16 mouse cellular contexts compared by ENCODE assay signal in the genomic region with DNA sequence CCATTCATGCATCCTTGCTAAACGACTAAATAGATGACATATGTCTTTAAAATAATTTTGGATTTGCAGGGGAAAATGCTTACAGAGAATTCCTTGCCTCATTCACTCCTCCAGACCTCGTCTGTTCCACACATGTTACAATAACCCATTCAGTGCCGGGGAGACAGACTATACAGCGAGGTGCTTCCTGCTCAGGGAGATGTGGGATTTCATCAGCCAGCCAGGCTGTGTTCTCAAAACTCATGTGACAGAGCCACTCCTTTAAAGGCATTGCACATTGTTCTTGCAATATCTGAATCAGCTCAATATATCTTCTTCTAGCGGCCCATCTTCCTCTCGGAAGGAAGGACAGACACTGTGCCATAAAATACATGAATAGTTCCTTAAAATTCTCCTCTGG.
DNase-seq lines count a peak whose midpoint lies in the region; ATAC-seq and TF ChIP-seq lines count a peak whose summit lies in the region.
"Had no signal": no experiment of that assay in that cellular context is flagged by ENCODE, and none has a peak within 500 bp of the region (broad histone marks: within the 10 kb centered on the region; RNA-seq: fewer than 3 reads in every experiment).

No protein-coding gene starts in this region.

- no peaks in the 10 kb centered on the region for H3K27me3 ChIP-seq in liver, postnatal 0 days (ENCODE audit: insufficient read depth, low read length)
- H3K27me3 ChIP-seq in stomach, postnatal 0 days (ENCODE audit: control insufficient read depth, insufficient read depth, low read length) = no peaks in the 10 kb centered on the region
- H3K27me3 ChIP-seq: hindbrain, embryonic 12.5 days; liver, embryonic 13.5 days had no signal

- H3K9me3 ChIP-seq in liver, postnatal 0 days (ENCODE audit: low read length) = no peaks in the 10 kb centered on the region
- H3K9me3 ChIP-seq in stomach, postnatal 0 days (ENCODE audit: control insufficient read depth, low read length) = no peaks in the 10 kb centered on the region
- H3K9me3 ChIP-seq: hindbrain, embryonic 12.5 days; liver, embryonic 13.5 days had no signal

- peaks cover 3% of the 10 kb centered on the region for H3K4me1 ChIP-seq in liver, postnatal 0 days (ENCODE audit: insufficient read depth)
- no peaks in the 10 kb centered on the region; the same call in 1 of the 2 replicates for H3K4me1 ChIP-seq in stomach, postnatal 0 days (replicated peaks; ENCODE audit: control insufficient read depth, insufficient read depth)

- no peak overlapping the region for H3K9ac ChIP-seq in liver, postnatal 0 days (replicated peaks)
- no peak overlapping the region for H3K9ac ChIP-seq in stomach, postnatal 0 days (ENCODE audit: low read length)
- H3K9ac ChIP-seq: hindbrain, embryonic 12.5 days; liver, embryonic 13.5 days had no signal

- no peak for TF ChIP-seq EP300 in liver, postnatal 0 days (IDR thresholded peaks at IDR 0.05; ENCODE audit: low read depth)
- no peak for TF ChIP-seq EP300 in stomach, postnatal 0 days (optimal IDR thresholded peaks at IDR 0.05)

- intact Hi-C loops in gastrocnemius, adult 2 months (cut with DNase I) = no loop called here

- no peak overlapping the region for H3K4me3 ChIP-seq in gastrocnemius, adult 2 months
- H3K4me3 ChIP-seq in liver, postnatal 0 days (ENCODE audit: low read depth, low read length) = no peak overlapping the region
- H3K4me3 ChIP-seq in stomach, postnatal 0 days (ENCODE audit: low read depth, low read length) = no peak overlapping the region
- H3K4me3 ChIP-seq: hindbrain, embryonic 12.5 days; left cerebral cortex, adult 2 months; liver, embryonic 13.5 days had no signal

- H3K27ac ChIP-seq in gastrocnemius, adult 2 months = peak overlapping the region; percentile 20; the same call in 1 of the 2 replicates
- H3K27ac ChIP-seq in liver, postnatal 0 days (ENCODE audit: low read depth) = 0 out of 2 replicates have a peak overlapping the region, but pooled peaks have one; percentile 12
- H3K27ac ChIP-seq in stomach, postnatal 0 days (replicated peaks) = 0 out of 2 replicates have a peak overlapping the region, but pooled peaks have one; percentile 8
- H3K27ac ChIP-seq: hindbrain, embryonic 12.5 days; left cerebral cortex, adult 2 months; liver, embryonic 13.5 days had no signal

- no peak for ATAC-seq in liver, postnatal 0 days
- ATAC-seq in granulocyte monocyte progenitor cell, adult 5-6 weeks (replicated peaks; ENCODE audit: poor library complexity, severe bottlenecking) = peak; percentile 50
- ATAC-seq in stomach, postnatal 0 days (ENCODE audit: low FRiP score, low TSS enrichment) = no peak

- no peak overlapping the region for H3K4me2 ChIP-seq in liver, postnatal 0 days (ENCODE audit: low read depth, low read length)
- H3K4me2 ChIP-seq in stomach, postnatal 0 days (replicated peaks; ENCODE audit: low read depth) = no peak overlapping the region
- H3K4me2 ChIP-seq: hindbrain, embryonic 12.5 days; liver, embryonic 13.5 days had no signal

- H3K36me3 ChIP-seq in liver, postnatal 0 days (replicated peaks; ENCODE audit: insufficient read depth, low read length) = no peaks in the 10 kb centered on the region
- H3K36me3 ChIP-seq in stomach, postnatal 0 days (ENCODE audit: control insufficient read depth, insufficient read depth, low read length) = no peaks in the 10 kb centered on the region
- H3K36me3 ChIP-seq: G1E; hindbrain, embryonic 12.5 days; liver, embryonic 13.5 days had no signal

- no peak for TF ChIP-seq CTCF in gastrocnemius, adult 2 months (IDR thresholded peaks at IDR 0.05)
- no peak for TF ChIP-seq CTCF in liver, postnatal 0 days (IDR thresholded peaks at IDR 0.05; ENCODE audit: low read depth)
- no peak for TF ChIP-seq CTCF in stomach, postnatal 0 days (IDR thresholded peaks at IDR 0.05; ENCODE audit: low read depth)

- WGBS in liver, postnatal 0 days (ENCODE audit: insufficient replicate concordance) = 68% methylated on average over 6 of the region's 6 CpGs
- WGBS in stomach, postnatal 0 days = 69% methylated on average over 6 of the region's 6 CpGs

- no peak for DNase-seq in gastrocnemius, adult 2 months
- DNase-seq in gastrocnemius, postnatal 25 days = no peak
- no peak for DNase-seq in liver, postnatal 0 days
- no peak for DNase-seq in liver
- no peak for DNase-seq in stomach, postnatal 0 days (ENCODE audit: low spot score)
- no peak for DNase-seq in layer of hippocampus, adult 18-20 months (ENCODE audit: low spot score in 2 of 2)
- no peak for DNase-seq in urinary bladder, postnatal 14 days (ENCODE audit: low spot score)
- DNase-seq: adrenal gland, postnatal 14 days; cerebellum, adult 9-10 months; kidney, adult 11 months; liver, embryonic 13.5 days; midbrain, embryonic 14.5 days had no signal
